Mouse (Mus musculus) kidney, postnatal 25 days (tissue): ENCODE results near the gene Ang.

Experiments used
- DNase-seq, 2 experiments: peaks; one replicate each; pipeline ENCODE4 v3.0.0; 2021; ENCODE audit warnings: mixed read lengths in 2 of 2

Gene Ang

GRCm38 (mm10) chr14:51088970-51089673 is 1.8 kb upstream of the Ang start:
- peak; percentile 95 to 98 for DNase-seq

GRCm38 (mm10) chr14:51089674-51090076 is 1.3 kb upstream of the Ang start:
- DNase-seq: no peak

GRCm38 (mm10) chr14:51090077-51090781 is 721 bp upstream of the Ang start:
- peak; percentile 80 to 87 for DNase-seq

- DNase-seq: no peak
Measured at GRCm38 (mm10) chr14:51092073-51092620, 1.2 kb downstream of the Ang start.

- no peak for DNase-seq
Measured at GRCm38 (mm10) chr14:51093496-51093895, 2.5 kb downstream of the Ang start.

- DNase-seq: no peak
Measured at GRCm38 (mm10) chr14:51094096-51094875, 3.3 kb downstream of the Ang start.

GRCm38 (mm10) chr14:51094921-51095320 is 4.0 kb downstream of the Ang start:
- DNase-seq: peak in 1 of 2 experiments; percentile 30

- peak; percentile 56 to 57 for DNase-seq
Measured at GRCm38 (mm10) chr14:51095736-51096524, 5.0 kb downstream of the Ang start.

GRCm38 (mm10) chr14:51098300-51098699 is 7.3 kb downstream of the Ang start:
- peak; percentile 62 to 91 for DNase-seq

- no peak for DNase-seq
Measured at GRCm38 (mm10) chr14:51098921-51099320, 8.0 kb downstream of the Ang start.

- DNase-seq: no peak
Measured at GRCm38 (mm10) chr14:51101284-51101683, 10.3 kb downstream of the Ang start.

- DNase-seq: peak; percentile 64 to 85
Measured at GRCm38 (mm10) chr14:51103217-51103616, 12.3 kb downstream of the Ang start.

GRCm38 (mm10) chr14:51104366-51104765 is 13.4 kb downstream of the Ang start:
- no peak for DNase-seq

- no peak for DNase-seq
Measured at GRCm38 (mm10) chr14:51106449-51106967, 15.6 kb downstream of the Ang start.

- no peak for DNase-seq
Measured at GRCm38 (mm10) chr14:51111966-51112365, 21.0 kb downstream of the Ang start.

- no peak for DNase-seq
Measured at GRCm38 (mm10) chr14:51113476-51113875, 22.5 kb downstream of the Ang start.

- DNase-seq: peak in 1 of 2 experiments; percentile 55
Measured at GRCm38 (mm10) chr14:51113916-51114560, 23.1 kb downstream of the Ang start, which contains the start of gene Eddm3b. TSS of gene Eddm3b (plus strand) at chr14:51114426.

- DNase-seq: no peak
Measured at GRCm38 (mm10) chr14:51125684-51126083, 34.7 kb downstream of the Ang start.

- DNase-seq: no peak
Measured at GRCm38 (mm10) chr14:51127648-51128258, 36.8 kb downstream of the Ang start.

GRCm38 (mm10) chr14:51128775-51129623 is 38.0 kb downstream of the Ang start:
- no peak for DNase-seq
